Mouse (Mus musculus) mammary gland, adult 2 months (tissue): ENCODE results near the gene Thap2. TPM values are rescaled to one million over a fixed set of nuclear protein-coding genes. Genes with fewer than 3 reads are reported as not detected.

Experiments used
- polyA plus RNA-seq: library from polyadenylated mRNA; depleted of rRNA; stranded (reverse); fragments of >200 nt; gene quantifications from 2 replicates; pipeline ENCODE4 v1.2.3, GENCODE M21; 2012; ENCODE audit warnings: low replicate concordance; rRNA removed

Gene Thap2
- polyA plus RNA-seq: 6.0 and 7.3 TPM in 2 replicates

GRCm38 (mm10) chr10:115384221-115385017 is at the start of gene Thap2, which contains the start of gene Zfc3h1:
Gene Thap2, minus strand, starts transcription at chr10:115384443.
Gene Zfc3h1, plus strand, starts transcription at chr10:115384959.

GRCm38 (mm10) chr10:115361840-115362622 is 22.2 kb downstream of the Thap2 start, which contains the start of gene Tmem19:
Gene Tmem19, minus strand, starts transcription at chr10:115362501.

Other genes with a start within 250 kb of the Thap2 start
- not detected in 2 replicates for gene Tph2, start 199.4 kb downstream of the Thap2 start, polyA plus RNA-seq
- gene Tbc1d15, start 133.0 kb downstream of the Thap2 start, polyA plus RNA-seq: 3.4 and 14.4 TPM in 2 replicates
- 18.7 and 36.8 TPM in 2 replicates for gene Rab21, start 68.8 kb downstream of the Thap2 start, polyA plus RNA-seq
- gene Tmem19, start 21.9 kb downstream of the Thap2 start, polyA plus RNA-seq: 11.6 and 17.4 TPM in 2 replicates
- 12.9 and 32.0 TPM in 2 replicates for gene Zfc3h1, start 516 bp upstream of the Thap2 start, polyA plus RNA-seq
- not detected in 2 replicates for gene A930009A15Rik, start 185.5 kb upstream of the Thap2 start, polyA plus RNA-seq
- gene Lgr5, start 203.3 kb upstream of the Thap2 start, polyA plus RNA-seq: 5.3 and 12.5 TPM in 2 replicates